Mouse (Mus musculus): ENCODE results near the gene Cars2.
A peak's percentile ranks its signal among the peaks of the same experiment; 100 is the strongest.
"Not testable (repeated sequence)": the region's sequence is repeated elsewhere in the genome, so short reads cannot be mapped to it uniquely, and the experiment has no call there.

The Cars2 gene

DNA sequence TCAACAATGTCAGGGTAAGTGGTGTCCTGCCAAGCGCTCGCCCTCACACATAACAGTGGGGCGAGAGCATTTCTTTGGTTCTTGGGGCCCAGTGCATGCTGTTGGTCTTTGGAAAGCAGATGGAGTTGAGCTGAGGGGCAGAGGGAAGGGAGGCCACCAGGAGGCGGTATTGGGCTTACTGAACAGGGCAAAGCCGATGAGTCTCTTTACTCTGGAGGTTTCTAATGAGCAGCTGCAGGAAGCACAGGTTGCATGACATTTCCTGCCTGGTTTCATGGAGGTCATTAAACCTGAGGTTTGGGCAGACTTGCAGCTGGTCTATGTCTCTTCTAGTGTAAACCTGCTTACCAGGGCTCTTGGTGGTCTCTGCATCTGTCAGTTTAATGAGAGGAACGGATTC lies 43.8 kb downstream of the Cars2 start:
- DNase-seq = peak; percentile 57

DNA sequence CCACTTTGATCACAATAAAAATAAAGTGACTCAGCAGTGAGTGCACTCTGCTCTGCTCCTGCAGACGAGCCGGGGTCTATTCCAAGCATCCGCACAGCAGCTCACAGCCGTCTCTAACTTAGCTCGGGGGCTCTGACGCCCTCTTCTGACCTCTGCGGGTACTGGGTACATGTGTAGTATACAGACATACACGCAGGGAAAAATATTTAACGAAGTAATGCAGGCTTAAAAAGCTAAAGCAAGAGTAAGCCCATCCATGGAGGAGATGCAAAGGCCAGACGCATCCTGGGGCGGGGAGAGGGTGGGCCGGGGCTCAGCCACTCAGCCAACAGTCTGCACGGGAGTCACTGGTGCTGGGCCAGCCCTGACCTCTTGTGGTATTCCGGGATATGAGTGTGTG lies 44.5 kb downstream of the Cars2 start:
- DNase-seq = no peak

DNA sequence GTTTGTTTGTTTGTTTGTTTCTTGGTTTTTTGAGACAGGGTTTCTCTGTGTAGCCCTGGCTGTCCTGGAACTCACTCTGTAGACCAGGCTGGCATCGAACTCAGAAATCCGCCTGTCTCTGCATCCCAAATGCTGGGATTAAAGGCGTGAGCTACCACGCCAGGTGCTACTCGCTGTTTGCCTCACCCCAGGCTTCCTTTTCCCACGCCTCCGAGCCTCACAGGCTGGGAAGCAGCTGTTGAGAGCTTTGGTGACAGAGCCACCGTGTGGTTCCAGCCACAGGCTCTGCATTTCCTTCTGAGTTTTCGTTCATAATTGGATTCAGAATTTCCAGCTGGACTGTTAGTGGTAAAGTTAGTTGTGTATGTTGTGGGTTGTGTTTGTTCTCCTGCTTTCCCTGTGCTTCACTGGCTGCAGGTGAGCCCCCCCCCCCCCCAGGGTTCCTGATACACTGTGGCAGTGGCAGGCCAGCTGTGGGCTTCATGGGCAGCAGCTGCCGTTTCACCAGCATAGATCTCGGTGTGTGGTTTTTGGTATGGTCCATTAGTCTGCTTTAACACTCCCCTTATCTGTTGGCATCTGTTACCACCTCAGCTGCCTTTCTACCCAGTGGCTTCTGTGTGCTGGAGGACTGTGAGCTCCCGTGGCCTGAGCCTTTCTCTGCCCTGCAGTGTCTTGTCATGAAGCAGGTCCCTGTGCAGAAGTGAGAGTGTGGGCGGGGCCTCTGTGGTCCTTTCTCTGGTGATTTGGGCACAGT lies 46.9 kb downstream of the Cars2 start:
- no peak for DNase-seq

DNA sequence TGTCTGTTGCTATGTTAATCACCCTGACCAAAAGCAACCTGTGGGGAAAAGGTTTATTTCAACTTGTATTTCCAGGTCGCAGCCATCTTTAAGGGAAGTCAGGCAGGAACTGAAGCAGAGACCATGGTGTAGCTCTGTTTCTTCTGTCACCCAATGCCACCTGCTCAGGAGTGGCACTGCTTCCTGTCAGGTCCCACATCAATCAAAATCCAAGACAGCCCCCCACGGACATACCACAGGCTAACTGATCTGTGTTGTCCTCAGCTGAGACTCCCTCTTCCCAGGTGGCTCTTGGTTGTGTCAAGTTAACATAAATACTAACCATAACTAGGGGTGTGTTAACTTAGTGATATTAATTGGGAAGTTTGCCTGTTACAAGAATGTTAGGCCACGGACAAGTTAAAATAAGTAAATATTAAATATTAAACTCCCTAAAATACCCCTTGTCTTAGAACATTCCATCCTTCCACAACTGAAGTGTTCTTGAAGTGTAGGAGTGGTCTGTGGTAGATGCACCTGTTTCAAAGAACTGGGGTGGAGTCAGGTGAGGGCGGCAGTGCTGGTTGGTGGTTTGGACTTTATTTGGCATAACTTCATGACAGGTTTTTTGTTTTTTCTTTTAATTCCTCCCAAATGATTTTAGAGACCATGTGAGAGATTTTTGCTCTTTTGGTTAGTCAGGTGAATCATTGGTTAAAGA lies 51.6 kb downstream of the Cars2 start:
- DNase-seq = no peak

DNA sequence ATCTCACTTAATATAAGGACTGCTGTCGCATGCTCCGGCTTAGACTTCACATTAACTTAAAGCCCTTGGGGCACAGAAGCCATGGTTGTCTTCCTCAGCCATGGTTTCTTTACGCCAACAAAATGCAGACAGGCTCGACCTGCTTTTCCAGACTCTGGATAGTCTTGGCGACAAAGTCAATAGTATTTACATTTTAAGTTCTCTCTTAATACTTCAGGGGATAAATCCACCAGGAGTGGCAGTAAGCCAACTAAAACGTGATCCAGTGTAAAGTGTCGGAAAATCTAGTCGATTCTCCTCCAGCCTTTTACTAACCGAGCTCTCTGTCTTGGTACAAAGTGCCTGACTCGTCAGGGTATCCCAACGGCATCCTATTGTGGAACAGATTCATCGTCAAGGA lies 52.3 kb downstream of the Cars2 start:
- no peak for DNase-seq

DNA sequence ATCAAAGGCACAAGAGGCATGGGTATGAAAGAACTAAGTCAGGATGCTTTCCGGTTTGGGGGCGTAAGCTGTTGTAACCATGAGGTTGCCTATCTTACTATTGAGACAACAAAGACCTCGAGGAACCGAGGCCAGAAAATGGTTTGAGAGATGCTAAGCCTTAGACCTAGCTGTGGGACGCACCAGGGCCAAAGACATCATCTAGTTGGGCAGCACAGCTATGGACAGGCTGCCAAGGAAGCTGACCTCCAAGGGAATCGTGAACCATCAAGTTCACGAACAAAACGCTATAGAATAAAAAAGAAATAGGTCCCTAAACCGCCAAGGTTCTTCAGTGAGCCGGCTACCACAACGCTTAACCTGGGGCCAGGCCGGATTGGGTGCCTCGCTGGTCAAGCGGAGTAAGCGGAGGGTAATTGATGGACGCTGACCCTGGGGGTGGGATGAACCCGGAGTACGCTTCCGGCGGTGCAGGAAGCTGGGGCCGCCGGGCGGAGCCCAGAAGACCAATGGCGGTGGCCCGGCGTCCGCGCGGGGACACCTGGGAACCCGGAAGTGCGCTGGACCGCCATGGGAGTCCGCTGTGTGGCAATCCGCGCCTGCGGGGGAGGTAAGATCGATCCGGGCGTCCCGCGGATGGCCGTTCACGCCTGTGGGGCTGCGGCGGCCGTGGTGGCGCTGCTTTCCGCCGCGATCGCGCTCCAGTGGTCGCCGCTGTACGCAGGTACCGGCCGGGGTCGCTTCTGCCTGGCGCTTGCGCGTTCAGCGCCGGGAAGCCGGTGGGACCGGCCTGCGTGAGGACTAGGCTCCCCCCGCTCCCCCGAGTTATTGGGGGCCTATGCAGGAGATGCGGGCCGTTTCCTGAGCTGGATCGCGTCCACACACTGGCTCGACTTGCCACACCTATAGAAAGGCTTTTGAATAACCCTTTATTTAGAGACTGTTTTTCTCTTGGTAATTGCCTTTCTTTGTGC lies 53.3 kb downstream of the Cars2 start, which contains the start of gene Naxd:
Gene Naxd (plus strand): TSS at position 490 of the 974 bp plus-strand sequence.
- DNase-seq = peak; percentile 92

DNA sequence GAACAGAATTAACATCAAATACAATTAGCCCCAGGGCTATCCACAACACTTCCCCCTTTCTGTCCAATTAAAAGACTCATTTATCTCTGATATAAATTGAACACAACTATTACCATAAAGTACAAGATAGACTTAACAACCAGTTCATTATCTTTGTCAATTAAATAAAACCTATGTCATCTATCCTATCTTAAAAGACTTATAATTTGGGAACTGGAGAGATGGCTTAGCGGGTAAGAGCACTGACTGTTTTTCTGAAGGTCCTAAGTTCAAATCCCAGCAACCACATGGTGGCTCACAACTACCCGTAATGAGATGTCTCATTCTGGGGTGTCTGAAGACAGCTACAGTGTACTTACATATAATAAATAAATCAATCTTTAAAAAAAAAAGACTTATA lies 58.2 kb downstream of the Cars2 start:
- not testable (repeated sequence) for DNase-seq

DNA sequence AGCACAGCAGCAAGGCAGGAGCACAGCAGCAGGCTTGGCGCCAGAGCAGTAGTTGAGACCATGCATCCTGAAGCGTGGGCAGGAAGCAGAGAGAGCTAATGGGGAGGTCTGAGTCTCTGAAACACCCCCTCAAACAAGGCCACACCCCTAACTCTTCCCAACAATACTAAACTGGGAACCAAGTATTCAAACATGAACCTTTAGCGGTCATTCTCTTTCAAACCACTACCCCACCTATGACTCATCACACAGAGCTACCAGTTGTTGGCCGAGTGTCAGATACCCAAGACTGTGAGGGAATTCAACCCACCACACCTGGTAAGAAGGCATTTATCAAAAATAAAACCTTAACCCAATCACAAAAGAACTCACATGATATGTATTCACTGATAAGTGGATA lies 63.4 kb downstream of the Cars2 start:
- no peak for DNase-seq

DNA sequence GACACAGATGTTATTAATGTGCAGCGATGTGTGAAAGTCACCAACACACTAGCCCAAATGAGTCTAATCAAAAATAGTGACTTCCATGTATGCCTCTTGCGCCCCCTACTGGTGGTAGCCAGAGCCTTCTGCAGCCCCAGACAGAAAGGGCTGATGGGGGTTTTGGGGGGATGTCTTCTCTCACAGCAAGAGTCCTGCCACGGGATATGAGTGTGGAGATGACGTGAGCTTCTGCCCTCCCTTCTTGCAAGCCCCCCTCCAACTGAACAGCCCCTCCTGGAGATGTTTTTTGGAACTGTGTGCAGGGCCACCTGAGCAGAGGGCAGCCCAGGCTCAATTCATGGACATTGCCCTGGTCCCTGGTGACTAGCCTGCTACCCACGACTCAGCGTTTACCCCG lies 64.4 kb downstream of the Cars2 start:
- DNase-seq = peak; percentile 84

DNA sequence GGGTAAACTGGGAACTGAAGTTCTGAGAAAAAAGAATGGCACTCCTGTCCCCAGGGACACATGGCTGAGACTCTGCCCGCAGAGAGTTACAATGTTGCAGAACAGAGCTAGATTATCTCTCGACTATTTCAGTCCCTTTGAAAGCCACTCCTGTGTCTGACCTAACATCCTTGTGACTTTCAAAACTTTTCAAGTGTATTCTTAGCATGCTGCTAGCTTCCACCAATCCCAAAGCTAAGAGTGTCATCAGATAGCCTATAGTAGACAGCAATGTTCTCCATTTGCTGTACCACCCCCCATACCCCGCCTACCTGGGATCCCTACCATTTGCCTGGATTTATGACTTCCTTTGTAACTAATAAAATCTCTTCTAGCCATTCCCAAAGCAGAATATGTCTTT lies 68.0 kb downstream of the Cars2 start:
- DNase-seq = peak; percentile 36

DNA sequence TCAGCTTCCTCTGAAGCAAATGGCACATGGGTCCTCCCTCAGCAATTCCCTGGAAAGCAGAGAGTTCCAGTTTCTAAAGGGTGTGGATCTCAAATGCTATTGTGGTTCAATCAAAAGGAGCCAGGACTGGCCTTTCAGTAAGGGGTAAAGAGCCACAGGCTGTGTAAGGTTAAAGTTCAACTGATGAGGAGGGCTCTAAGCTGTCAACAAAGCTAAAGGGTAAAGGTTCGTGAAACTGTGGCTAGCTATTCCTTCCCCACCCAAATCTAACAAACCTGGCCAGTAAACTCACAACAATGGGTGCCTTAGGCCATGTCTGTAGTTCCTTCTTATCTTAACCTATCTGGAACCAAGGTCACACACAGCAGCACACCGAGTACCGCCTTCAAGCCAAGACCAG lies 68.7 kb downstream of the Cars2 start:
- peak; percentile 47 for DNase-seq

DNA sequence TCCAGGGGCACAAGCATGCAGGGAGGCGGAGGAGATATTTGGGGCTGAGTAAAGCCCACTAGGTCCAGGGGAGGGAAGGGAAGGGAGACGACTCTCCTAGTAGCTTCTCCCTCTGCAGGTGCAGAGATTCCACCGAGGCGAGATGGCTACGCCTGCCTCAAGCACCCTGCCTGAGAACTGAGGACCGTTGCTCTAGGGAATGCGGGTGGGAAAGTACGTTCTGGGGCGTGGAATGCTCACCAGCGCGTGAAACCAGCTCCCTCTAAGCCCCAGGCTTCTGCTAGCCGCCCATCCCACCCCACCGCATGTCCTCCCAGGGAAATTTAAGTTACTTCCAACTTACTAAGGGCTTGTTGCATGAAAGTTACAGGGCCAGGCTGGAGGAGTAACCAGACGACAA lies 71.0 kb downstream of the Cars2 start:
- DNase-seq = peak; percentile 61

DNA sequence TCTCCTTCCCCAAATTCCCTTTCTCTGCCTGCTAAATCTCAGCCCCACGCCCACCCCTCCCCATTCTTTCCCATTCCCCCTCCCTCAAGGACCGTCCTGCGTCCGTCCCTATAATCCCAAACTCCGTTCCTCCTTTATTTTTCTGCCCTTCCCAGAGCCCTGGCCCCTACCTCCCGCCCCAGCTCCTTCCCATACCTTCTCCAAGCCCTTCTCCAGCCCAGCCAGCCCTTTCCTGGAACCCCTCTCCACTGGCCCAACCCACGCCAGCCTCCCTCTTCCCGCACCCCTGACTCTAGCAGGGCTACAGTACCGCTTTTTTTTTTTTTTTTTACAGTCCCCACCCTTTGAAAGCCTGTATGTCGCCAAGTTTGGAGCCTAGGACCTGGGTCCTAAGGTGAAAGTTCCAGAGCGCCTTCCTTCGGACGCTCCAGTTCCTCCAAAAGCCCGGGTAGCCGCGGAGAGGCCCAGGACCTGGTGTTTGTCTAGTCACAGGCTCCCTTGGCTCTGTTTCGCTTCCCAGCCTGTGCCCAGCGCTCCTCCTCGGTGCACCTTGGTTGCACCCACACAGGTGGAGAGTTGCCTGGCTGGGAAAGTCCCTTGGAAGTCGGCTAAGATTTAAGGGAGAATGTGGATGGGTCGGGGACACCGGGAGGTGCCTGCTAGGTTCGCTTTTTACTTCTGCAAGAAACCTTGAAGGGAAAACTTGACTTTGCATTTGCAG lies 71.6 kb downstream of the Cars2 start:
- DNase-seq = peak; percentile 70

DNA sequence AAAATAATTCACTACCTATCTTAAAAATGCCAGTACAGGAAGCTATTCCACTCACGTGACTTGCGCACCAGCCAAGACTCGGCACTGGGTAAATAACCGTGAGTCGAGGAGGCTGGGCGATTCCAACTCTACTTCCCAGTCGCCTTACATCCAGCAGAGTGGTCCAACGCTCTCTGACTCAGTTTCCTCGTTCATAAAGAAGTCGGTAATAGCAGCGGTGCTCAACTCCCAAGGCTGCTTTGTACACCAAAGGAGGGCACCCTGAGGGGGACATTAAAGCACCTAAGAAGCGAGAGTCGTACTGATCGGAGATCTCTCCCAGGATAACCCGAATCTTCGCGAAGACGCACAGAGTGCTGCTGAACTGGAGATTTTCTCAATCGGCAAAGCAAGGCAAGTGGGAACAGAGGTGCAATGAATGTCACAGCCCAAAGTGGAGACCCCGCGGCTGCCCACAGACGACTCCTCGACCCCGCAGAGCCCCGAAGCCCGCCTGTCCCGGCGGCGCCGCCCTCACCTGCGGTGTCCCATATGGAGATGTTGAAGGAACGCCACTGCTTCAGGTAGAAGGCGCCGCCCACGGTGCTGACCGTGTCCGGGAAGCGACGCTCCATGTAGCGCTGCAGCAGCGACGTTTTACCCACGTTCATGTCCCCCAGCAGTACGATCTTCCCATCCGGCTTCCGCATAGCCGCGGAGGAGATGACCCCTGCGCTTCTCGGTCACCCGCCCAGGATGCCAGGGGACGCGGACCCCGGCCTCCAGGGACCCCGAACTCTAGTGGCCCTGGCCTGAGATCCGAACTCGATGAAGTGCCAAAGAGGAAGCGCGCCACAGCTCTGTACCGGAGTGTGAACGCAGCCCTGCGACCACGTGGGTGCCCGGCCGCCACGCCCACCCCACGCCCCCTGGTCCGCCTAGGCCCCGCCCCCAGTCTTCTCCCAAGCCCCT lies 72.5 kb downstream of the Cars2 start, which contains the start of gene Rab20:
Gene Rab20 (minus strand): TSS at position 900 of the 951 bp plus-strand sequence.
- DNase-seq = peak; percentile 93

DNA sequence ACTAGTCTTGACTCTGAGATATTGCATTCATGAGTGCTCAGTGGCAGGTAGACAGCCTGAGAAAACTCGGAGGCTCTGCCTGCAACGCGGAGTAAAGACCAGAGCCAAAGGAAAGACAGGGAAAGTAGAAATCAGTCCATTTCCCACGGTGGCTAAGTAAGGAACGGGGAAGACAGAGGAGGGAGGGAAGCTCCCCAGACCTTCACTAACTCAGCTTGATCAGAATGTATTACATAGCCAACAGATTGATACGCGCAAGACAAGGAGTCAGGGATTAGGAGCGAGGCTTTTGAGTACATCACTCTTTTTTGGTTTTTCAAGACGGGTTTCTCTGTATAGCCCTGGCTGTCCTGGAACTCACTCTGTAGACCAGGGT lies 73.4 kb downstream of the Cars2 start:
- DNase-seq = no peak

DNA sequence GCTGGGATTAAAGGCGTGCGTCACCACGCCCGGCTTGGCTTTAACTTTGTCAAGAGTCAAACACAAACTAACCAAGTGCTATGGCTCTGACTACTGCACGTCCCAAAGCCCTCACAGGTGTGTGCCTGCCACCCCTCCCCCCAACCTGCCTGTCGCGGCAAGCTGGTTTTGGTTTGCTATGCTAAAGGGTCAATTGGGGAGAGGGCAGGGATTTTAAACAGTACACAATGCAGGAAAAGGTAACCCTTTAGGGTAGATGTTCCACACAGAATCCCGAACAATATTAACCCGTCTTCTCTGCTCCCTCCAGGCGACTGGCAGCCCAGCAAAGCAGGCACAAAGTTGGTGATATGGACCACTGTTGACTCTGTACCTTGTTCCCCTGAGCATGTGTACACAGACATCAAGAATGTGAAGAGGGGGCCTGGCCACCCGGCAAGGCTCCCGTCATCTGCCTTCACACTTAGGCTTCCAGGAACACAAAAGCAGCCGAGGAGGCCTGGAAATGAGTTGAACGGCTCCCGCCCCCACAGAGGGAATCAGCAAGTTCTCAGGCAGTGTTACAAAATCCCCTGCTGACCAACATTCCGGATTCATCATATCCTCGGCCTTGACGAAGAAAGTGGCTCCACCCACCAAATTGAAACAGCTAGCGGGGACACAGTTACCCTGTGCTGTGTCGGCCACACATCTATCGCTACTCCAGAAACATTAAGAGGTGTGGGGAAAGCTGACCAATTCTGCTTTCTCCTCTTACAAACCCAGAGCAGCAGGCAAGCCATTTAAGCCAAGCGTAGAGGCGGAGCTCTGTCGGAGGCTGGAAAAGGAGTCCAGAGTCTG lies 74.0 kb downstream of the Cars2 start:
- DNase-seq = peak; percentile 83

DNA sequence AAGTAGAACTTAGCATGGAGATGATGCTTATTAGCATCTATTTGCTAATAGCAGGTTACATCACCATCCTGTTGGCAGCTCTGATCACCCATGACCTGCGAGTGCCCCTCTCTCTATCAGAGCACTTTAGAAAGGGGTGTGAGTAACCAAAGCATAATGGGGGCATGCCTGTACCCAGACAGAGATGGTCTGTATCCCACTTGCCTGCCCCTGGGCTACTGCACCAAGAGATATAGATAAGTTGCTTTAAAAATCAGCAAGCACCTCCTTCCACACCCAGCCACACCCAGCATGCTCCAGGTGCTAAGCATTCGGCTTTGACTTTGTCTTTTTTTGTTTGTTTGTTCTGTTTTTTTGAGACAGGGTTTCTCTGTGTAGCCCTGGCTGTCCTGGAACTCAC lies 74.7 kb downstream of the Cars2 start:
- DNase-seq = no peak

DNA sequence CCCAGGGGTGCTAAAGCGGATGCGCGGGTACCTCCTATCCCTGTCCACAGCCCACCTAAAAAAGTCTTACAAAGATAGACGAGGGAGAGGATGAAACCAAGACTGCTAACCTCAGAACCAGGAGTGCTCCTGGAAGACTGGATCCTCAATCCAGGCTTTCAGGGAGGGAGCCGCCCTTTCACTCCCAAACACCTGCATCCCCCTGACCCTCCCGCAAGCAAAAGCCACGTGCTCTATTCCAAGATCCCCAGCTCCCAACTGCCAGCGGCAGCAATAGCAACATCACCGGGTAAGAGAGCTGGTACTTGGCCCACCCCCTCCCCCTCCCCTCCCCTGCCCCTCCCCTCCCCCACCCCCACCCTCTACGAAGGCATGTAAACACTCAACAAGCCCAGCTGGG lies 75.2 kb downstream of the Cars2 start:
- no peak for DNase-seq

DNA sequence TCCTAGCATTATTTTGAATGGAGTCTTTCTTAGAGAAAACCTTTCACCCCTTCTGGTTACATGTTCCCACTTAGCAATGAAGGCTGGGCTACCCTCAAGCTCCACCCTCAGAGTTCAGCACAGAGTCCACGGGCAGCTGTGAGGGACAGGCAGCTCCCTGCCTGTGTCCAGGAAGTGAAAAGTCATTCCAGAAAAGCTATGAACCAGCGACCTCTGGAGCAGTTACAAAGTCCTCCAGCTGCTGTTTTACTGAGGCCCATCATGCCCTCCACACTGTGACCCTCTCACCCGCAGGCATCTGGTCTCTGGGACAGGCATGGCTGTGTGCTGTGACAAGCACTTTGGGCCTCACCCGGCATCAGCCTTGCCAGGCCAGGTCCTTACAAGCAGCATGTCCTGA lies 77.5 kb downstream of the Cars2 start:
- peak; percentile 96 for DNase-seq

DNA sequence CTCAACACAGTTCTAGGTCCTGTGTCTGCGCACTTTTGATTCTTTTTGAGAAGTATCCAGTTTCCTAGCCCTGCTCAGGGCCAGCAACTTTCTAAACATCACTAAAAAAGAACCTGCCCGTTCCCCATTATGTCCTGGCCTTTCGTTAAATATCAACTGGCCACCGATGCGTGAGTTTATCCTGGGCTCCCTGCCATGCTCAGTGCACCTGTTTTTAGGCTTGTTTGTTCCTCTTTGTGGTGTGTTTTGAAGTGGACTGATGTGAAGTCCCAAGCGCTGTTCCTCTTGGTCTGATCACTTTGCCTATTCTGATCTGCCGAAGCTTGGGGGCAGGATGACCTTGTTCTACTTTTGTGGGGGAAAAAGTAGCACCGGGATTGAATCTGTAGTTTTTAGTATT lies 79.3 kb downstream of the Cars2 start:
- peak; percentile 95 for DNase-seq

Measured in kidney, adult 9 months (tissue).